Mouse (Mus musculus): ENCODE data around the gene Cysrt1.

Cysrt1 gene

GRCm38 (mm10) chr2:25200631-25201030 is 41.6 kb downstream of the Cysrt1 start:
- DNase-seq: no peak

- DNase-seq: no peak
Measured at GRCm38 (mm10) chr2:25197946-25198345, 44.3 kb downstream of the Cysrt1 start.

- DNase-seq: no peak
Measured at GRCm38 (mm10) chr2:25197191-25197590, 45.1 kb downstream of the Cysrt1 start.

- peak; percentile 88 for DNase-seq
Measured at GRCm38 (mm10) chr2:25196172-25196954, 45.9 kb downstream of the Cysrt1 start, which contains the start of gene Tor4a. TSS of gene Tor4a (minus strand) at chr2:25196886.

- peak; percentile 85 for DNase-seq
Measured at GRCm38 (mm10) chr2:25195211-25196156, 46.8 kb downstream of the Cysrt1 start.

- peak; percentile 36 for DNase-seq
Measured at GRCm38 (mm10) chr2:25194486-25195171, 47.6 kb downstream of the Cysrt1 start.

- DNase-seq: no peak
Measured at GRCm38 (mm10) chr2:25194006-25194405, 48.2 kb downstream of the Cysrt1 start.

- DNase-seq: peak; percentile 90
Measured at GRCm38 (mm10) chr2:25193330-25193770, 48.9 kb downstream of the Cysrt1 start.

Measured in kidney, postnatal 10 days (tissue).